Mouse (Mus musculus) MEL (cell line): ENCODE data around the gene Guca2a. TPM values are rescaled to one million over a fixed set of nuclear protein-coding genes. Genes with fewer than 3 reads are reported as not detected.

Source experiments
- DNase-seq: peaks from one replicate; pipeline ENCODE4 v3.0.0; 2011; ENCODE audit warnings: low read depth, low spot score
- H3K27ac ChIP-seq: 2 replicates; pipeline ENCODE4 v1.5.1; 2012; ENCODE audit warnings: low read depth, mild to moderate bottlenecking, control low read depth, low read length, moderate library complexity; ENCODE audit not compliant: control insufficient read depth
- H3K27me3 ChIP-seq, 2 experiments: fragments of 150-350 bp in 1 of 2; sonication (generic) in 1 of 2; 2 replicates each; pipeline ENCODE4 v1.6.1; 2012; ENCODE audit warnings: low read length in 2 of 2, mild to moderate bottlenecking in 2 of 2, improper control_type of control experiment in 1 of 2, moderate library complexity in 1 of 2; ENCODE audit not compliant: insufficient read depth in 2 of 2, control insufficient read depth in 1 of 2
- H3K36me3 ChIP-seq, 2 experiments: 2 replicates each; pipeline ENCODE4 v1.6.1; 2012 to 2014; ENCODE audit warnings: low read length in 2 of 2, improper control_type of control experiment in 1 of 2, inconsistent platforms in 1 of 2, mild to moderate bottlenecking in 1 of 2; ENCODE audit not compliant: insufficient read depth in 2 of 2, control insufficient read depth in 1 of 2
- H3K4me1 ChIP-seq, 2 experiments: fragments of 150-350 bp in 1 of 2; sonication (generic) in 1 of 2; 2 replicates each; pipeline ENCODE4 v1.6.1; 2012; ENCODE audit warnings: low read length in 2 of 2, improper control_type of control experiment in 1 of 2, mild to moderate bottlenecking in 1 of 2; ENCODE audit not compliant: insufficient read depth in 2 of 2, control insufficient read depth in 1 of 2
- H3K4me3 ChIP-seq, 2 experiments: fragments of 150-350 bp in 1 of 2; sonication (generic) in 1 of 2; 2 replicates each; pipeline ENCODE4 v1.5.1; 2012; ENCODE audit warnings: low read depth in 2 of 2, low read length in 2 of 2, mild to moderate bottlenecking in 2 of 2, moderate library complexity in 2 of 2, control low read depth in 1 of 2, improper control_type of control experiment in 1 of 2; ENCODE audit not compliant: control insufficient read depth in 1 of 2, insufficient read depth in 1 of 2
- H3K79me2 ChIP-seq: 2 replicates; pipeline ENCODE4 v1.6.1; 2012; ENCODE audit warnings: mild to moderate bottlenecking, low read length, moderate library complexity; ENCODE audit not compliant: control insufficient read depth, poor library complexity, insufficient read depth
- H3K9ac ChIP-seq: 2 replicates; pipeline ENCODE4 v1.6.1; 2012; ENCODE audit warnings: low read depth, mild to moderate bottlenecking, control low read depth, low read length, moderate library complexity; ENCODE audit not compliant: control insufficient read depth, poor library complexity, severe bottlenecking
- H3K9me3 ChIP-seq: fragments of 150-350 bp; sonication (generic); replicated peaks from 2 replicates; pipeline ENCODE4 v1.6.1; 2012; ENCODE audit warnings: mild to moderate bottlenecking, low read length, improper control_type of control experiment, moderate library complexity; ENCODE audit not compliant: insufficient read depth
- CHD1 ChIP-seq: IDR thresholded peaks from 2 replicates; pipeline ENCODE4 v1.6.1; 2012; ENCODE audit warnings: low read depth, mild to moderate bottlenecking, inconsistent platforms, low read length, improper control_type of control experiment
- CHD2 ChIP-seq: IDR thresholded peaks from 2 replicates; pipeline ENCODE4 v1.6.1; 2011; ENCODE audit warnings: low read length, improper control_type of control experiment
- E2F4 ChIP-seq: IDR thresholded peaks from 2 replicates; pipeline ENCODE4 v1.6.1; 2011; ENCODE audit warnings: low read depth, low read length, improper control_type of control experiment, borderline replicate concordance
- ELF1 ChIP-seq: IDR thresholded peaks from 2 replicates; pipeline ENCODE4 v1.6.1; 2014; ENCODE audit warnings: low read depth, mild to moderate bottlenecking, inconsistent platforms, low read length, improper control_type of control experiment, moderate library complexity
- EP300 ChIP-seq, 2 experiments: IDR thresholded peaks; 2 replicates each; pipeline ENCODE4 v1.6.1; 2011; ENCODE audit warnings: improper control_type of control experiment in 2 of 2, low read length in 2 of 2, low read depth in 1 of 2, mild to moderate bottlenecking in 1 of 2
- HCFC1 ChIP-seq: IDR thresholded peaks from 2 replicates; pipeline ENCODE4 v1.6.1; 2012; ENCODE audit warnings: low read depth, mild to moderate bottlenecking, inconsistent platforms, low read length, improper control_type of control experiment, moderate library complexity
- KAT2A ChIP-seq: conservative IDR thresholded peaks from 2 replicates; pipeline ENCODE4 v1.6.1; 2012; ENCODE audit warnings: low read depth, low read length, improper control_type of control experiment, inconsistent platforms
- MAFK ChIP-seq: IDR thresholded peaks from 2 replicates; pipeline ENCODE4 v1.6.1; 2011; ENCODE audit warnings: low read depth, mild to moderate bottlenecking, low read length, improper control_type of control experiment, borderline replicate concordance
- MEF2A ChIP-seq: IDR thresholded peaks from 2 replicates; pipeline ENCODE4 v1.6.1; 2014; ENCODE audit warnings: low read depth, mild to moderate bottlenecking, inconsistent platforms, low read length, improper control_type of control experiment; ENCODE audit not compliant: poor library complexity, insufficient replicate concordance, severe bottlenecking; ENCODE audit errors: extremely low read depth
- MXI1 ChIP-seq: IDR thresholded peaks from 2 replicates; pipeline ENCODE4 v1.6.1; 2011; ENCODE audit warnings: mild to moderate bottlenecking, low read depth, low read length, improper control_type of control experiment
- MYC ChIP-seq: IDR thresholded peaks from 2 replicates; pipeline ENCODE4 v1.6.1; 2011; ENCODE audit warnings: low read depth, mild to moderate bottlenecking, low read length, improper control_type of control experiment, moderate library complexity
- NELFE ChIP-seq: IDR thresholded peaks from 2 replicates; pipeline ENCODE4 v1.6.1; 2011; ENCODE audit warnings: low read depth, low read length, improper control_type of control experiment
- NRF1 ChIP-seq: IDR thresholded peaks from 2 replicates; pipeline ENCODE4 v1.6.1; 2014; ENCODE audit warnings: low read depth, mild to moderate bottlenecking, inconsistent platforms, low read length, improper control_type of control experiment, moderate library complexity; ENCODE audit not compliant: poor library complexity, insufficient read depth, severe bottlenecking
- POLR2A ChIP-seq, 2 experiments: IDR thresholded peaks; 2 replicates each; pipeline ENCODE4 v1.6.1; 2011 to 2012; ENCODE audit warnings: low read length in 2 of 2, mild to moderate bottlenecking in 2 of 2, control low read depth in 1 of 2, improper control_type of control experiment in 1 of 2, low read depth in 1 of 2, moderate library complexity in 1 of 2; ENCODE audit not compliant: control insufficient read depth in 1 of 2, insufficient read depth in 1 of 2, poor library complexity in 1 of 2
- POLR2AphosphoS2 ChIP-seq: IDR thresholded peaks from 2 replicates; pipeline ENCODE4 v1.6.1; 2011; ENCODE audit warnings: low read length, improper control_type of control experiment
- POLR2AphosphoS5 ChIP-seq: IDR thresholded peaks from 2 replicates; pipeline ENCODE4 v1.6.1; 2012; ENCODE audit warnings: low read depth, borderline replicate concordance, mild to moderate bottlenecking, inconsistent platforms, low read length, moderate library complexity, mixed read lengths
- RAD21 ChIP-seq: IDR thresholded peaks from 2 replicates; pipeline ENCODE4 v1.6.1; 2011; ENCODE audit warnings: mild to moderate bottlenecking, low read depth, low read length, improper control_type of control experiment
- RCOR1 ChIP-seq: IDR thresholded peaks from 2 replicates; pipeline ENCODE4 v1.6.1; 2012; ENCODE audit warnings: low read depth, mild to moderate bottlenecking, inconsistent platforms, low read length, improper control_type of control experiment
- SIN3A ChIP-seq: IDR thresholded peaks from 2 replicates; pipeline ENCODE4 v1.6.1; 2012; ENCODE audit warnings: low read length, improper control_type of control experiment, inconsistent platforms
- SMC3 ChIP-seq: IDR thresholded peaks from 2 replicates; pipeline ENCODE4 v1.6.1; 2011; ENCODE audit warnings: low read depth, low read length, improper control_type of control experiment
- TAL1 ChIP-seq: IDR thresholded peaks from 2 replicates; pipeline ENCODE4 v1.6.1; 2012; ENCODE audit warnings: mild to moderate bottlenecking, inconsistent platforms, low read length, moderate library complexity, mixed read lengths
- TBP ChIP-seq: IDR thresholded peaks from 2 replicates; pipeline ENCODE4 v1.8.0; 2011; ENCODE audit warnings: low read depth, low read length, improper control_type of control experiment
- TCF12 ChIP-seq: IDR thresholded peaks from 2 replicates; pipeline ENCODE4 v1.6.1; 2014; ENCODE audit warnings: low read depth, mild to moderate bottlenecking, inconsistent platforms, low read length, improper control_type of control experiment, moderate library complexity
- UBTF ChIP-seq: IDR thresholded peaks from 2 replicates; pipeline ENCODE4 v1.6.1; 2012; ENCODE audit warnings: low read depth, mild to moderate bottlenecking, inconsistent platforms, low read length, improper control_type of control experiment, moderate library complexity, borderline replicate concordance; ENCODE audit not compliant: insufficient read depth
- USF1 ChIP-seq: IDR thresholded peaks from 2 replicates; pipeline ENCODE4 v1.6.1; 2014; ENCODE audit warnings: low read depth, mild to moderate bottlenecking, inconsistent platforms, low read length, improper control_type of control experiment, moderate library complexity
- ZC3H11A ChIP-seq: IDR thresholded peaks from 2 replicates; pipeline ENCODE4 v1.6.1; 2012; ENCODE audit warnings: low read depth, mild to moderate bottlenecking, inconsistent platforms, low read length, improper control_type of control experiment
- ZKSCAN1 ChIP-seq: IDR thresholded peaks from 2 replicates; pipeline ENCODE4 v1.6.1; 2012; ENCODE audit warnings: low read depth, mild to moderate bottlenecking, inconsistent platforms, low read length, improper control_type of control experiment, moderate library complexity
- ZMIZ1 ChIP-seq: IDR thresholded peaks from 2 replicates; pipeline ENCODE4 v1.6.1; 2012; ENCODE audit warnings: low read depth, mild to moderate bottlenecking, inconsistent platforms, low read length, improper control_type of control experiment, moderate library complexity
- ZNF384 ChIP-seq: IDR thresholded peaks from 2 replicates; pipeline ENCODE4 v1.6.1; 2012; ENCODE audit warnings: low read depth, mild to moderate bottlenecking, inconsistent platforms, low read length, improper control_type of control experiment
- polyA plus RNA-seq, 2 experiments: library from polyadenylated mRNA; stranded (reverse) in 1 of 2; unstranded in 1 of 2; fragments of >175 nt in 1 of 2; fragments of >200 nt in 1 of 2; gene quantifications; 2 replicates each; pipeline versions ENCODE4 v1.2.1 to v1.2.4; 2012; ENCODE audit warnings: low replicate concordance in 2 of 2, low read depth in 1 of 2; ENCODE audit not compliant: insufficient read length in 2 of 2, insufficient read depth in 1 of 2, missing spikeins in 1 of 2
- total RNA-seq: library from RNA; depleted of rRNA; stranded (reverse); fragments of 300-350 nt; gene quantifications from 2 replicates; pipeline ENCODE4 v1.2.3, GENCODE M21; 2012

The Guca2a gene
- total and polyA plus RNA-seq, 3 experiments: not detected

GRCm38 (mm10) chr4:119632721-119633120 lies 4.8 kb upstream of the Guca2a start (continued):
- TF ChIP-seq HCFC1 (0 out of 2 replicates have a peak, but pooled peaks have one; percentile 17), CHD2 (no peak), TBP (0 out of 2 replicates have a peak, but pooled peaks have one; percentile 33), ZKSCAN1 (no peak), POLR2A (IDR thresholded peaks at IDR 0.05; ENCODE audit: control insufficient read depth in 1 of 2, insufficient read depth in 1 of 2, low read depth in 1 of 2, low read length in 2 of 2, poor library complexity in 1 of 2) (no peak), EP300 (IDR thresholded peaks at IDR 0.05; ENCODE audit: low read depth in 1 of 2, low read length in 2 of 2) (peak; percentile 69 to 74), POLR2AphosphoS5 (no peak), NELFE (no peak), CHD1 (no peak), ELF1 (no peak), POLR2AphosphoS2 (no peak), MAFK (no peak), ZC3H11A (no peak), TAL1 (peak; percentile 60)
- TF ChIP-seq, all 39 proteins: peak for 14

DNA sequence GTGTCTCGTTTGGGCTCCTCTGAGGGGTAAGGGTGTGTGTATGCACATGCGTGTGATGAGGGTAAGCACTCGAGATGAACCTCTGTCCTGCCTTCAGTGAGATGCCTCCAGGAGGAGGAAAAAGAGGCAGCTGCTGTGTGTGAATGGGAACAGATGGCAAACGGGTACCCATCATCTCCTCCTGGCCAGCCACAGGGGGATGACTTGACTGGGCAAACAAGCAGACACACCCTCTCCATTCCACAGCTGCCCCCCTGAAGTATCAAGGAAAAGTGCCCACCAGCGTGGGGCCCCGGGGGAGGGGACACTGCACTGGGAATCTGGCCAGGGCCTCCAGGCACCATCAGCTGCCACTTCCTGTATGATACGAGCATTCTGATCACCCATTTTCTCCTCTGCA lies 4.2 kb upstream of the Guca2a start:
- no peak for TF ChIP-seq POLR2AphosphoS5
- no peak for TF ChIP-seq NRF1
- no peak for TF ChIP-seq MAFK
- no peak for TF ChIP-seq KAT2A
- no peak for TF ChIP-seq RCOR1
- TF ChIP-seq CHD1: no peak
- TF ChIP-seq ZC3H11A: no peak
- no peak for TF ChIP-seq TCF12
- no peak overlapping the region for H3K9ac ChIP-seq
- DNase-seq: no peak
- no peak overlapping the region for H3K27ac ChIP-seq
- no peak overlapping the region for H3K4me3 ChIP-seq
- no peaks in the 10 kb centered on the region for H3K27me3 ChIP-seq
- H3K79me2 ChIP-seq: no peaks in the 10 kb centered on the region
- peaks cover 0 to 14% of the 10 kb centered on the region in 2 experiments; a peak in 2 of 4 replicates for H3K36me3 ChIP-seq
- H3K4me1 ChIP-seq: peaks cover 2 to 15% of the 10 kb centered on the region in 2 experiments; a peak in 3 of 4 replicates
- no peaks in the 10 kb centered on the region for H3K9me3 ChIP-seq

DNA sequence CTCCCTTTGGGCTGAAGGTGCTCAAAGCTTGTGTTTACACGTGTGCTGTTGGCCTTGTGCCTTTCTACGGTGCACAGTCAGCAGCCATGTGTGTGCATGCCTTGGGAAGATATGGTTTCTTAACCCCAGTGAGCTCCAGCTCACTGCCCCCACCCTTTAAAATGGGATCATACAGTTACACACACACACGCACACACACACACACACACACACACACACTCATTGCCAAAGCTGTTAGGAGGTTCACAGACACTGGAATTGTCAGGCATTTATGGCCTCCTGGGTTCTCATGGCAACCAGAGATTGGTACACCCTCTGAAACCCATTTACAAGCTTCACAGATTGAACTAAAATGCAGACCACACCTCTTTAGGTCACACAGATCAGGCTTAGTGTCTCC lies 3.6 kb upstream of the Guca2a start:
- H3K4me1 ChIP-seq: peaks cover 2 to 15% of the 10 kb centered on the region in 2 experiments; a peak in 3 of 4 replicates
- H3K27ac ChIP-seq: no peak overlapping the region
- no peaks in the 10 kb centered on the region for H3K79me2 ChIP-seq
- no peak overlapping the region for H3K4me3 ChIP-seq
- peaks cover 0 to 14% of the 10 kb centered on the region in 2 experiments; a peak in 2 of 4 replicates for H3K36me3 ChIP-seq
- no peaks in the 10 kb centered on the region for H3K9me3 ChIP-seq
- no peak for DNase-seq
- H3K27me3 ChIP-seq: no peaks in the 10 kb centered on the region
- H3K9ac ChIP-seq: no peak overlapping the region
- TF ChIP-seq SMC3: no peak
- no peak for TF ChIP-seq RAD21
- TF ChIP-seq MYC: no peak
- no peak for TF ChIP-seq USF1
- no peak for TF ChIP-seq NRF1
- no peak for TF ChIP-seq ZNF384
- TF ChIP-seq MXI1: no peak
- TF ChIP-seq MEF2A: no peak
- no peak for TF ChIP-seq E2F4
- TF ChIP-seq UBTF: no peak
- TF ChIP-seq ELF1: no peak
- no peak for TF ChIP-seq ZMIZ1
- TF ChIP-seq NELFE: no peak
- no peak for TF ChIP-seq SIN3A
- TF ChIP-seq CHD1: no peak
